Mouse (Mus musculus): ENCODE measurements around the gene Casp14.

DNA sequence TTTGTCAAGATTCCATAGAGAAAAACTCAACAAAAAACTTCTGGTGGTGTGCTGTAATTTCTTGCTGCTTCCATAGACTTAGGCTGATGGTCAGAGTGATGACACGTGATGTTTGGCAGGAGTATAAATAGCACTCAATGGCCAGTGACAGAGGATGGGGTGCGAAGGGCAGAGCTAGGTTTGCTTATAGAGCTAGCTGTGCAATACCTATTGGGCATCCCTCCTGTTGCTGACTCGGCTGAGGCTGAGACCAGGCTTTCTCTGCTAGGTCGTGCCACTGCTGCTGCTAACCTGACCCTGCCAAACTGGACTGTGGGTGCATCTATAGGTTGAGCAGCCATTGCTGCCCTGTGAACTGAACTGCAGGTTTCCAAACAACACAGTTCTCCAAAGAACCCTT, 21.7 kb upstream of the Casp14 start:
- TF ChIP-seq POLR2A (IDR thresholded peaks at IDR 0.05; ENCODE audit: low read depth, low read length) (no peak), CTCF (IDR thresholded peaks at IDR 0.05; ENCODE audit: borderline replicate concordance, insufficient read depth, low read length) (no peak)

Measured in embryonic fibroblast, embryonic 13.5 days (primary cell).